Mouse (Mus musculus): ENCODE results near the gene Olfr955.

The Olfr955 gene

DNA sequence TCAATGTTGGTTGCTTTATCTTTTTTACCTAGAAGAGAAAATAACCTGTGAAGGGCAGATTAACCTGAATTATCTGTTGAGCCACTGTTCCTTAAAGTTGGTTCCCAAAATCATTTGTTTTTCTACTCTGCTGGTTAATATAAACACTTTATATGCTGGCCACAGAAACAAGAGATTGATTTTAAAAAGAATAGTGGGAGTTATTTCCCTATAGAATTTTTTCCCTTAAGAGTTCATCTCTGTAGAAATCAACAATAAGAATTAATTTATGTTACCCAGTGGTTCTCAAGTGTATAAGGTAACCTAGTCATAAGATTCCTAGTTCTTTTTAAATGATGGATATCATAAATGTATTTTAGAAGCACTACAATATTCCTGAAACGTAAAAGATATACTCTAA lies at the start of gene Olfr955:
Gene Olfr955 (minus strand): TSS at position 101 of the 400 bp plus-strand sequence.
- no peak for DNase-seq

GRCm38 (mm10) chr9:39518595-39518994 lies 46.9 kb upstream of the Olfr955 start:
- DNase-seq, result no peak

DNA sequence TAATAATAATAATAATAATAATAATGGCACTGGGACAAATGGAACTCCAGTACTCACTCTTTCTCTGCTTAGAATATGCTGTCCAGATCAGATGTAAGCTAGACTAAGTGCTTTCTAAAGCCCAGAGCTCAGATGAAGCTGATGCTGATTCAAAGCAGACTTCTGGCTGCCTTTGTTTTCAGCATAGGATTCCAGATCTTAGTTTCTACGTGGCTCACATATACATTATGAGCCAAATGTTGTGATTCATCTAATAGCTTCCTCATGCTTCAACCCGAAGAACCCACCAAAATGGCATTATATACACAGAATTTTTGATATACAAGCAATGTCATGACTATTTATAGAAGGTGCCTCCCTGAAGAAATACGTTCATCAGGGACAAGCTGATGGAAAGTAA lies 43.8 kb upstream of the Olfr955 start, which contains the start of gene Olfr957:
Gene Olfr957 (minus strand): TSS at position 279 of the 400 bp plus-strand sequence.
- no peak for DNase-seq

DNA sequence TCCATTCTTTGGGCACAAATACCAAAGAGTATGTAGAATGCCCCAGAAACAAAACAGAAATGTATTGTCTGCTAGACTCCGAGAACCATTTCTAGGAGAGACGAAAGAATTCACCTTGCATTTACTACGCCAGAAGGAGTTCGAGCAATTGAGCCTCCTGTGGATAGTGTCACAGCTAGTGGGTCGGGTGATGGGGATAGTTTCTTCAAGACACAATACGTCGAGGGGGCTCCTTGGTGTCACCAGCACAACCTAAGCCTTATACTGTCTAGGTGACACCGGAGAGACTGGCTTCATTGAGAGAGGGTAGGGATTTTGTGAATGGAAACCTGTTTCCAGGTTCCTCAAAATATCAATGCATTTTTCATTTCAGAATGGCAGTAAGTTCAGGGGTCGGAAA lies 37.7 kb upstream of the Olfr955 start:
- DNase-seq, result no peak

DNA sequence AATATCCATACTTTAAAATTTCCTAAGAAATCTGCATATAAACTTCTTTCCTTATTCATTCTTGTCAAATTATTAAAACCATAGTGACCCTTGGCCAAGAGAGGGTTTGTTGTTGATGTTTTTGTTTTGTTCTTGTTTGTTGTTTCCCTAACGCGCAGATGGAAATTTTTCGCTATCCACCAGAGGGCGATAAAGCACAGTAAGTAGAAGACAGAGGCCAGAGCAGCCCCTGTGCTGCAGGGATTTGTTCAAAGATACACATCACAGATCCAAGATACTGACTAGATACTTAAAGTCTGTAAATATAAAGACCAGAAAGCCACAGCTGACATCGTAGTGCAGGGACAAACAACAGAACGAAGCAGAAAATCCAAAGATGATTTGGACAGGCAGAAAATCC lies 37.3 kb upstream of the Olfr955 start:
- no peak for DNase-seq

DNA sequence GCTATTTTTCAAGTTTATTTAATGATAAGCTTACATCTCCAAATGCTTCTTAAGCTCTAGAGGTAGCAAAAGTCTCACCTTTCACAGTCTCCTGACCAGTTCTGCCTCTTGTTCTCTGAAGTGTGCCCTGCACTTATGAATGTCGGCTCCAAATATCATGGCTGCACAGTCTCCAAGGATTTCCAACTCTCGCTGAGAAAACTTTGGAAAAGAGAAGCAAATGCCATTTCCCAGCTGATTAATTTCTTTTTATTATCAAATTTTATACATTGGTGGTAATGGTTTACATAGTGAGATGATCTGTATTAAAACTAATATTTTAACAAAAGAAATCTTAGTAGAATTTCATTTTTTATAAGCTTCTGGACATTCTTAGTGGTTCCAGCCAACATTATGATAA lies 22.2 kb upstream of the Olfr955 start, which contains the start of gene Olfr44:
Gene Olfr44 (minus strand): TSS at position 101 of the 400 bp plus-strand sequence.
- DNase-seq, result peak; percentile 40

DNA sequence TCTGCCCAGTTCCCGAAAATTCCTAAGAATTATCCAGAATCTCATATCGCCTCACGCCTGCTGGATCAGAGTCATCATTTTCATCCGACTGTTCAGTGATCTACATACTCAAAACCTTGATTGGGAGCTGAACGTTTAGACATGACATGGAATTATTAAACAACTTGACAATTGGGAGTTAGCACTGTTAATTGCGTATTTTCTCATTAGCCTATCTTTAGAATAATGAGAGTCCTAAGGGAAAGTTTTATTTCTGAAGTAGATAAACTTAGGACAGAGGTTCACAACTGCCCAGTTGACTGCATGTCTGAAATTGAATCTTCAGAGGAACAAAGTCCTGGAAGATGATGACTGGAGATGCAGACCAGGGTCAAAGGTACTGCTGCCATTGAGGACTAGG lies 15.3 kb downstream of the Olfr955 start, which contains the start of gene Olfr954:
Gene Olfr954 (plus strand): TSS at position 301 of the 400 bp plus-strand sequence.
- no peak for DNase-seq

GRCm38 (mm10) chr9:39427048-39427447 lies 44.7 kb downstream of the Olfr955 start, which contains the start of gene Olfr952:
Olfr952 (minus strand) TSS chr9:39427148.
- no peak for DNase-seq
